ENCODE assay signal across 9 mouse cellular contexts in genomic region chr15:102099260-102099659, GRCm38 (mm10). TPM values are rescaled to one million over a fixed set of nuclear protein-coding genes. Genes with fewer than 3 reads are reported as not detected.
DNase-seq lines count a peak whose midpoint lies in the region; ATAC-seq lines count a peak whose summit lies in the region.
"Had no signal": no experiment of that assay in that cellular context is flagged by ENCODE, and none has a peak within 500 bp of the region (broad histone marks: within the 10 kb centered on the region; RNA-seq: fewer than 3 reads in every experiment).

No protein-coding gene starts in this region.

- peaks cover 38% of the 10 kb centered on the region for H3K36me3 ChIP-seq in heart, embryonic 12.5 days
- H3K36me3 ChIP-seq in limb, embryonic 10.5 days, result peaks cover 42% of the 10 kb centered on the region

- peaks cover 69% of the 10 kb centered on the region for H3K4me1 ChIP-seq in heart, embryonic 12.5 days (replicated peaks)
- H3K4me1 ChIP-seq in brown adipose tissue, adult 24 weeks (ENCODE audit: control insufficient read depth, insufficient read depth, insufficient read length, low read length), result peaks cover 26% of the 10 kb centered on the region
- H3K4me1 ChIP-seq in limb, embryonic 10.5 days, result peaks cover 72% of the 10 kb centered on the region

- no peak for ATAC-seq in heart, embryonic 12.5 days (ENCODE audit: insufficient number of reproducible peaks, low FRiP score)
- ATAC-seq in granulocyte monocyte progenitor cell, adult 5-6 weeks (replicated peaks; ENCODE audit: poor library complexity, severe bottlenecking), result no peak

- 41% methylated on average over 5 of the region's 5 CpGs for WGBS in heart, embryonic 12.5 days
- 25% methylated on average over 5 of the region's 5 CpGs for WGBS in limb, embryonic 10.5 days

- H3K27me3 ChIP-seq in heart, embryonic 12.5 days (replicated peaks), result no peaks in the 10 kb centered on the region
- no peaks in the 10 kb centered on the region for H3K27me3 ChIP-seq in limb, embryonic 10.5 days (ENCODE audit: low read depth, poor library complexity, severe bottlenecking)

- peak overlapping the region; percentile 19; the same call in 1 of the 2 replicates for H3K9ac ChIP-seq in heart, embryonic 12.5 days

- H3K4me2 ChIP-seq in heart, embryonic 12.5 days, result peak overlapping the region; percentile 77

- DNase-seq in heart, adult 8-10 months (ENCODE audit: low spot score), result no peak
- peak; percentile 61 for DNase-seq in 3T3-L1 (ENCODE audit: low read depth, low spot score)
- no peak for DNase-seq in limb, embryonic 10.5 days (ENCODE audit: low spot score)
- no peak for DNase-seq in embryo, embryonic 10.5 days (ENCODE audit: low spot score)
- DNase-seq in cerebellum, postnatal 36 days, result no peak
- DNase-seq: layer of hippocampus, postnatal 36 days had no signal

- 0 out of 2 replicates have a peak overlapping the region, but pooled peaks have one; percentile 52 for H3K4me3 ChIP-seq in heart, embryonic 12.5 days
- H3K4me3 ChIP-seq in brown adipose tissue, adult 24 weeks (ENCODE audit: insufficient read depth, low read depth, low read length), result peak overlapping the region; percentile 78
- no peak overlapping the region for H3K4me3 ChIP-seq in limb, embryonic 10.5 days

- no peaks in the 10 kb centered on the region for H3K9me3 ChIP-seq in heart, embryonic 12.5 days (replicated peaks)
- H3K9me3 ChIP-seq in limb, embryonic 10.5 days (replicated peaks), result no peaks in the 10 kb centered on the region

- peak overlapping the region; percentile 94; the same call in 1 of the 2 replicates for H3K27ac ChIP-seq in heart, embryonic 12.5 days (ENCODE audit: poor library complexity, severe bottlenecking)
- H3K27ac ChIP-seq in brown adipose tissue, adult 24 weeks (replicated peaks; ENCODE audit: low read depth, low read length), result peak overlapping the region; percentile 99
- peak overlapping the region; percentile 58 for H3K27ac ChIP-seq in limb, embryonic 10.5 days

RNA-seq across cellular contexts. Expression of gene Tns2, which starts 1.0 kb away (rescaled TPM):
- 35.3 and 38.7 TPM in 2 replicates for polyA plus RNA-seq in heart, embryonic 12.5 days (2016; fragmentation: Nextera tagmentation; extraction: Ambion mirVana)
- 100 to 1,000 TPM; 123 to 146 (median 133) TPM for total RNA-seq in heart, adult 8-10 months (2022)
- polyA plus RNA-seq in brown adipose tissue, adult 24 weeks (2012; ENCODE audit: insufficient read depth, insufficient read length, missing spikeins), result 49.0 and 90.1 TPM in 2 replicates
- 13.0 and 18.6 TPM in 2 replicates for polyA plus RNA-seq in limb, embryonic 10.5 days (2016; fragmentation: Nextera tagmentation; extraction: Ambion mirVana)
- 0.17 TPM in 1 of 2 replicates, not detected in the other for total RNA-seq in granulocyte monocyte progenitor cell, adult 5-6 weeks (2014; fragmentation: Nextera tagmentation)
- total RNA-seq in granulocyte monocyte progenitor cell, adult 5-6 weeks (2017), result not detected in 2 replicates

RNA-seq across cellular contexts. Expression of gene Eif4b, which starts 25.7 kb away (rescaled TPM):
- 79.9 and 80.2 TPM in 2 replicates for polyA plus RNA-seq in heart, embryonic 12.5 days (2016; fragmentation: Nextera tagmentation; extraction: Ambion mirVana)
- 100 to 1,000 TPM; 161 to 190 (median 169) TPM for total RNA-seq in heart, adult 8-10 months (2022)
- 47.9 and 93.9 TPM in 2 replicates for polyA plus RNA-seq in brown adipose tissue, adult 24 weeks (2012; ENCODE audit: insufficient read depth, insufficient read length, missing spikeins)
- 133 and 140 TPM in 2 replicates for polyA plus RNA-seq in limb, embryonic 10.5 days (2016; fragmentation: Nextera tagmentation; extraction: Ambion mirVana)
- total RNA-seq in granulocyte monocyte progenitor cell, adult 5-6 weeks (2014; fragmentation: Nextera tagmentation), result 244 and 264 TPM in 2 replicates
- 450 TPM in 2 replicates for total RNA-seq in granulocyte monocyte progenitor cell, adult 5-6 weeks (2017)

RNA-seq across cellular contexts. Expression of gene Spryd3, which starts 36.8 kb away (rescaled TPM):
- 19.8 and 20.9 TPM in 2 replicates for polyA plus RNA-seq in heart, embryonic 12.5 days (2016; fragmentation: Nextera tagmentation; extraction: Ambion mirVana)
- total RNA-seq in heart, adult 8-10 months (2022), result 10 to 100 TPM; 13.2 to 16.8 (median 15.6) TPM
- 8.6 and 12.8 TPM in 2 replicates for polyA plus RNA-seq in brown adipose tissue, adult 24 weeks (2012; ENCODE audit: insufficient read depth, insufficient read length, missing spikeins)
- 12.6 and 14.6 TPM in 2 replicates for polyA plus RNA-seq in limb, embryonic 10.5 days (2016; fragmentation: Nextera tagmentation; extraction: Ambion mirVana)
- total RNA-seq in granulocyte monocyte progenitor cell, adult 5-6 weeks (2014; fragmentation: Nextera tagmentation), result 10.9 and 12.6 TPM in 2 replicates
- total RNA-seq in granulocyte monocyte progenitor cell, adult 5-6 weeks (2017), result 13.2 and 24.2 TPM in 2 replicates

RNA-seq across cellular contexts. Expression of gene Igfbp6, which starts 44.9 kb away (rescaled TPM):
- polyA plus RNA-seq in heart, embryonic 12.5 days (2016; fragmentation: Nextera tagmentation; extraction: Ambion mirVana), result 1.7 and 2.5 TPM in 2 replicates
- total RNA-seq in heart, adult 8-10 months (2022), result 10 to 100 TPM; 20.6 to 52.4 (median 26.0) TPM
- polyA plus RNA-seq in brown adipose tissue, adult 24 weeks (2012; ENCODE audit: insufficient read depth, insufficient read length, missing spikeins), result 30.2 and 52.1 TPM in 2 replicates
- 0.23 and 0.46 TPM in 2 replicates for polyA plus RNA-seq in limb, embryonic 10.5 days (2016; fragmentation: Nextera tagmentation; extraction: Ambion mirVana)
- not detected in 2 replicates for total RNA-seq in granulocyte monocyte progenitor cell, adult 5-6 weeks (2014; fragmentation: Nextera tagmentation)
- not detected in 2 replicates for total RNA-seq in granulocyte monocyte progenitor cell, adult 5-6 weeks (2017)

RNA-seq across cellular contexts. Expression of gene Soat2, which starts 51.1 kb away (rescaled TPM):
- polyA plus RNA-seq in heart, embryonic 12.5 days (2016; fragmentation: Nextera tagmentation; extraction: Ambion mirVana), result 0.87 and 1.2 TPM in 2 replicates
- under 1 TPM in 3 of 4 experiments, not detected in 1; 0.11 to 0.13 (median 0.12) TPM for total RNA-seq in heart, adult 8-10 months (2022)
- not detected in 2 replicates for polyA plus RNA-seq in brown adipose tissue, adult 24 weeks (2012; ENCODE audit: insufficient read depth, insufficient read length, missing spikeins)
- 0.06 and 0.24 TPM in 2 replicates for polyA plus RNA-seq in limb, embryonic 10.5 days (2016; fragmentation: Nextera tagmentation; extraction: Ambion mirVana)
- 0.85 and 0.97 TPM in 2 replicates for total RNA-seq in granulocyte monocyte progenitor cell, adult 5-6 weeks (2014; fragmentation: Nextera tagmentation)
- total RNA-seq in granulocyte monocyte progenitor cell, adult 5-6 weeks (2017), result 0.15 and 0.56 TPM in 2 replicates
